27 mouse cellular contexts compared by ENCODE assay signal in the genomic region with DNA sequence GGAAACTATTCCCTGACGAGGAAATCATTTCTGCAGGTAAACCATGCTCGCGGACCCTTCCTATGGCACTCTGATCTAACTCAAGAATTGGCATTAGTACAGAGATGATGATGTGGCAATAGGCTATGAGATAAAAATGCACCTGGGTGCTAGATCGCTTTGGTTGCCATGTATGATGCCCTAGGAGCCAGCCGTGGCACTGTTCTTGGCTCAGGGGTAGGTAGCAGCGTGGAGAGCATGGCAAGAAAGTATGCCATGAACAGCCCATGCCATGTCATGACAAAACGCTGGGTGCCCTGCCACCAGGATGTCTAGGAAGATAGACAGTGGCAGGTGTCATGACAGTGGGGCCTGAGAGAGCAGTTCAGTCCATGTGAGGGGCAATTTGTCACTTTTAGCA.
"Had no signal": no experiment of that assay in that cellular context is flagged by ENCODE, and none has a peak within 500 bp of the region (broad histone marks: within the 10 kb centered on the region; RNA-seq: fewer than 3 reads in every experiment).

No protein-coding gene starts in this region.

- DNase-seq: cerebellum, adult 9-10 months; cerebellum, adult 9-11 months; cerebellum, postnatal 10 days; cerebellum, postnatal 14 days; cerebellum, postnatal 25 days; cerebellum, postnatal 36 days; embryo, embryonic 11 days; forebrain, postnatal 0 days; gastrocnemius, adult 2 months; gastrocnemius, postnatal 10 days; gastrocnemius, postnatal 14 days; gastrocnemius, postnatal 25 days; gastrocnemius, postnatal 36 days; heart, adult 18-20 months; heart, adult 2 months had no signal

- H3K36me3 ChIP-seq: embryonic facial prominence, embryonic 10.5 days; embryonic facial prominence, embryonic 12.5 days; embryonic facial prominence, embryonic 13.5 days; embryonic facial prominence, embryonic 15.5 days; forebrain, embryonic 10.5 days; forebrain, embryonic 12.5 days; forebrain, embryonic 15.5 days; heart, embryonic 10.5 days had no signal

- H3K4me3 ChIP-seq: embryonic facial prominence, embryonic 10.5 days; embryonic facial prominence, embryonic 12.5 days; embryonic facial prominence, embryonic 13.5 days; embryonic facial prominence, embryonic 15.5 days; erythroblast, embryonic 14.5 days; forebrain, embryonic 10.5 days; forebrain, embryonic 12.5 days; forebrain, embryonic 13.5 days; forebrain, embryonic 15.5 days; gastrocnemius, adult 2 months; heart, adult 2 months; heart, embryonic 10.5 days had no signal

- ATAC-seq: forebrain, embryonic 13.5 days; forebrain, embryonic 14.5 days; forebrain, embryonic 15.5 days; forebrain, embryonic 16.5 days; forebrain, postnatal 0 days had no signal

- H3K27ac ChIP-seq: embryonic facial prominence, embryonic 10.5 days; embryonic facial prominence, embryonic 12.5 days; embryonic facial prominence, embryonic 13.5 days; embryonic facial prominence, embryonic 15.5 days; forebrain, embryonic 10.5 days; forebrain, embryonic 12.5 days; forebrain, embryonic 13.5 days; forebrain, embryonic 15.5 days; gastrocnemius, adult 2 months; heart, adult 2 months; heart, embryonic 10.5 days had no signal

- H3K4me1 ChIP-seq: embryonic facial prominence, embryonic 10.5 days; embryonic facial prominence, embryonic 12.5 days; embryonic facial prominence, embryonic 13.5 days; embryonic facial prominence, embryonic 15.5 days; forebrain, embryonic 10.5 days; forebrain, embryonic 12.5 days; forebrain, embryonic 13.5 days; forebrain, embryonic 15.5 days; heart, embryonic 10.5 days had no signal

- H3K4me2 ChIP-seq: embryonic facial prominence, embryonic 12.5 days; embryonic facial prominence, embryonic 13.5 days; embryonic facial prominence, embryonic 15.5 days; forebrain, embryonic 12.5 days; forebrain, embryonic 13.5 days; forebrain, embryonic 15.5 days had no signal

- H3K9me3 ChIP-seq: embryonic facial prominence, embryonic 10.5 days; embryonic facial prominence, embryonic 12.5 days; embryonic facial prominence, embryonic 13.5 days; embryonic facial prominence, embryonic 15.5 days; forebrain, embryonic 10.5 days; forebrain, embryonic 12.5 days; forebrain, embryonic 13.5 days; forebrain, embryonic 15.5 days; heart, embryonic 10.5 days had no signal

- H3K27me3 ChIP-seq: embryonic facial prominence, embryonic 12.5 days; embryonic facial prominence, embryonic 15.5 days; forebrain, embryonic 12.5 days; forebrain, embryonic 13.5 days; forebrain, embryonic 15.5 days had no signal

- H3K9ac ChIP-seq: embryonic facial prominence, embryonic 12.5 days; embryonic facial prominence, embryonic 13.5 days; embryonic facial prominence, embryonic 15.5 days; forebrain, embryonic 12.5 days; forebrain, embryonic 13.5 days; forebrain, embryonic 15.5 days; forebrain, postnatal 0 days had no signal
